Mouse (Mus musculus) left cerebral cortex, postnatal 10 days (tissue): ENCODE measurements around the gene Tuba1b. TPM values are rescaled to one million over a fixed set of nuclear protein-coding genes. Genes with fewer than 3 reads are reported as not detected.
"Not testable (repeated sequence)": the region's sequence is repeated elsewhere in the genome, so short reads cannot be mapped to it uniquely, and the experiment has no call there.

Experiments
- DNase-seq, 2 experiments: peaks; one replicate each; pipeline ENCODE4 v3.0.0; 2021 to 2022; ENCODE audit warnings: low spot score in 2 of 2, mixed read lengths in 1 of 2; ENCODE audit errors: extremely low spot score in 1 of 2
- intact Hi-C: fragments of 180-260 bp; cut with DNase I; formaldehyde crosslinking; loops from one replicate; pipeline ENCODE4 v1.15.1; 2025
- total RNA-seq, 2 experiments: library from RNA; stranded (reverse); gene quantifications; 2 replicates each; pipeline ENCODE4 v1.2.3; 2021

Gene Tuba1b
- total RNA-seq, 2 experiments from 2014 or later: 986 to 1,032 TPM

DNA sequence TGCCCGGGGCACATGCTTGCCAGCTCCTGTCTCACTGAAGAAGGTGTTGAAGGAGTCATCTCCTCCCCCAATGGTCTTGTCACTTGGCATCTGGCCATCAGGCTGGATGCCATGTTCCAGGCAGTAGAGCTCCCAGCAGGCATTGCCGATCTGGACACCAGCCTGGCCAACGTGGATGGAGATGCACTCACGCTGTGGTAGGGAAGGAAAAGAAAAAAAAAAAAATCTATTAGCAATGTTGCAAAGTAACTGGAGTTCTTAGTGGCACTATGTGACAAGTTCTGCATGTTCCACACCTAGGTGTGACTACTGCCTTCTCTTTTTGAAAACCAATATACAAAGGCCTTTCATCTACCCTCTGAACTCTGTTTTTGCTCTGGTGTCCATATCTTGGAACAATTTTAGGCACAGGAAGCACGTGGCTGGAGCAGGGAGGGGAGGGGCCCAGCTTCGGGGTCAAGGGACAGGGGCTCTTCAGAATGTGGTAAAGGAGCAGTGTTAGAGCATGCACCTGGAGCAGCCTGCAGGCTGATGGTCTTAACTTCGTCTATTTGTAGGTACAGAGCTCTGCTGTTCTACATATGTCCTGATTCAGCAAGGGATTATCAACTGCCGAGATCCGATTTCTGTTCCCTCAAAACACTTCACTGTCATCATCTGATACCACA lies 1.2 kb downstream of the Tuba1b start:
- intact Hi-C loops, DNase-seq: not testable (repeated sequence)

DNA sequence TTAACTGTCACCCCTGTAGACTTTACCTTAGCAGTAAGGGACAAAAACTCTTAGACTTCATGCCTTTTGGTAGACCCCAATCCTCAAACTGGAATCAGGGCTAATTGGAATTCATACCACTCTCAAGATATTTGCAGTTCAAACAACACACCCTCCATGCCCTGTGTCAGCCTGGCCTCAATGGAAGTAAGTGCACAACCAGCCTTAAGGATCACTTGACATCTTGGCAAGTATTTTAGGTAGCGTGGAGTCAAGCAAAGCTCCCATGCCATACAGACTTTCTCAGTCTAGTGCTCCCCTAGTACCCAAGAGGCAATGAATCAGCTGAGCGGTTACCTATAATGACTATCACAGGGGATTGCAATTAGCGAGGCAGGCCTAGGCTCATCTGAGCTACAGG lies 3.4 kb downstream of the Tuba1b start:
- no peak for DNase-seq
- intact Hi-C loops: no loop called here

DNA sequence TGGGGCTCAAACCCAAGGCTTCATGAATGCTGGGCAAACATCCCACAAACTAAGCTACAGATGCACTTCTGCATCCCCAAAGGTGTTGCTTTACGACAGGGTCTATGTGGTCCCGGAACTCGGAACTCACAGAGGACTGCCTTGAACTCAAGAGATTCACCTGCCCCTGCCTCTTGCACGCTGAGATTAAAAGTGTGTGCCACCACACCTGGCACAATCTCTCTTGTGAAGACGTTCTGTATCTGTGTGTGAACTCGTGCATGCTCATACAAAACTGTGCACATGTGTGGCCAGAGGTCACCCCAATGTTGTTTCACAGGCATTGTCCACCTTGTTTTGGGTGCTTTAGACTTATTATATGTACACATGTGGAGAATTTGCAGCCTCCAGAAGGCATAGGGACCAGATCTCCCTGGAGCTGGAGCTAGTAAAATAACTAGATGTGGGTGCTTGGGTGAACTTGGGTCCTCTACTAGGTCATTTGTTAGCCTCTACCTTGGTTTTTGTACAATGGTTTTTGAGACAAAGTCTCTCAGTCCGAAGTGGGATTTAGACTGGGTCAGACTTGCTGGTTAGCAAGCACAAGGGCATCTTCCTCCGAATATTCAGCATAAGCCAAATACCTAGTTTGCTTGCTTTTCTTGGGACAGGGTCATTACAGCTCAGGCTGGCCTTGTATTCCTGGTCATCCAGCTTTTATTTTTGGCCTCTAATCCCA lies 4.2 kb downstream of the Tuba1b start:
- intact Hi-C loops: no loop called here
- no peak for DNase-seq

DNA sequence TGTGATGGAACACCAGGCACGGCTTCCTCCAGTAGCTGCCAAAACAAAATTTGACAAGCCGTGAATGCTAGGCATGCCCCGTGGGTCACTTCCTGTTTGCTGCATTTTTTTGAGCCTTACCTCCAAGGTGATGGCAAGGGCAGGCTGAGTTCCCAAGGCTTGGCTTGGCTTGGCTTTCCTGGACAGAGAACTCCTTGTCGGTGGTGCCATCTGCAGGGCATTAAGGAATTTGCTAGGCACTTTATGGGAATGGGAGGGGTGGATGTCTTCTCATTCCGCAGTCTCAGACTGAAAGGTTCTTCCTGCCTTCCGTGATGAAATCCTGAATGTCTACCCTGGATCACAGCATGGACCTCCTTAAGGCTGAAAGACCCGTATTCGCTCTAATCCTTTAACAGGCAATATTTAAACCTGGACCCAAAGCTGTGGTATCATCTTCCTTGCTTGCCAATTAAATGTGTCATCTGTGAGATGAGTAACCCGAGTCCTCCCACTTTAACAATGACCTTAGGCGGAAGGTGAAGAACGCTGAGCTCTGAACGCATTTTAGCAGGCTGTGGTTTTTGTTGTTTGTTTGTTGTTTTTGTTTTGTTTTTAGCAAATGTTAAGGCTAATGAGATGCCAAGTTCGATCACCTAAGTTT lies 5.6 kb downstream of the Tuba1b start:
- intact Hi-C loops: loop anchor here (1.0 to 5.0 kb wide), 2 partner anchors 36 to 51 kb away; no protein-coding TSS in a partner anchor
- DNase-seq: peak; percentile 67 to 76

DNA sequence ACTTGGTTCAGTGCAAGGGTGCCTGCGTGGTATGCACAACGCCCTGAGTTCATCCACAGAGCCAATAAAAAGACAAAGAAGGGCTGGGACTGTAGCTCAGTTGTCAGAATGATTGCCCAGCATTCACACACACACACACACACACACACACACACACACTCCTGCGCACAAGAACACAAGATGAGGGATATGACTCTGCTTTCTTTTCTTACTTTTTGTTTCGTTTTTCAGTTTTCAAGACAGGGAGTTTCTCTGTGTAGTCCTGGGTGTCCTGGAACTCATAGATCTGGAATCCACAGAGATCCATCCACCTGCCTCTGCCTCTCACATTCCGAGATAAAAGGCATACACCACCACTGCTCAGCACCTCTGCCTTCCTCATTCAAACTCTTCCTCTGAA lies 6.8 kb downstream of the Tuba1b start:
- intact Hi-C loops: loop anchor here (5.0 kb wide), 1 partner anchor 50 kb away; no protein-coding TSS in a partner anchor
- DNase-seq: no peak

DNA sequence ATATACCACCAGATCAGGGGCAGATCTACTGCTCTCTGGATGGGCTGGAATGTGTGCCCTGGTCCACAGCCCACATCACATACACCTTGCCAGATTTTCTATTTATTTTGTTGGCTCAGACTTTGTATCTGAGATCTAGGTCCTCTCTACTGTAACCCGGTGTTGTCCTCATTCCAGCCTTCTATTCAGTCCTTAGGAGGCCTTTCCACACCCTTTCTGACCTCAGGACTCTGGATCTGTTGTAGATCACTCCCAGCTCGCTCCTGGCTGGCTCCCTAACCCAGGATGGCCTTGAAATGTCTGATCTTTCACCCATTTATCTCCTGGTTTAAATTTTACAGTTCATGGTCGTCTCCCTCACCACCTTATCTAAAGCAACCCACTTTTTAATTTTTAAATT lies 9.7 kb downstream of the Tuba1b start:
- intact Hi-C loops: loop anchor here (5.0 kb wide), 1 partner anchor 47 kb away; no protein-coding TSS in a partner anchor
- DNase-seq: no peak

DNA sequence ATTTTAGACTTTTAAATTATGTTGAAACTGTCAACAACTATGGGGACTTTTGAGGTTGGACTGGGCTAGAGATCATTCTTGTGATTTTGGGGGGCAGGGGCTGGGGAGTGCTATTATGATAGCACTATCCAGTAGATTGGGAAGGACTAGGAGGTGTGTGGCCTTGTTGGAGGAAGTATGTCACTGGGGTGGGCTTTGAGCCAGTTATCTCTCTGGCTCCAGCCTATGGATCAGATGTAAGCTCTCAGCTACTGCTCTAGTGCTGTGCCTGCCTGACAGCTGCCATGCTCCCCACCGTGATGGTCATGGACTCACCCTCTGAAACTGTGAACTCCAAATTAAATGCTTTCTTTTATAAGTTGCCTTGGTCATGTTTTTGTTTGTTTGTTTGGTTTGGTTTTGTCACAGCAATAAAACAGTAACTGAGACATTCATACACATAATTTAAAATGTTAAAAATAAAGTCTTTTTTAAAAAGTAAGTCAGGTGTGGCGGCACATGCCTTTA lies 11.3 kb downstream of the Tuba1b start:
- intact Hi-C loops: no loop called here
- DNase-seq: no peak

DNA sequence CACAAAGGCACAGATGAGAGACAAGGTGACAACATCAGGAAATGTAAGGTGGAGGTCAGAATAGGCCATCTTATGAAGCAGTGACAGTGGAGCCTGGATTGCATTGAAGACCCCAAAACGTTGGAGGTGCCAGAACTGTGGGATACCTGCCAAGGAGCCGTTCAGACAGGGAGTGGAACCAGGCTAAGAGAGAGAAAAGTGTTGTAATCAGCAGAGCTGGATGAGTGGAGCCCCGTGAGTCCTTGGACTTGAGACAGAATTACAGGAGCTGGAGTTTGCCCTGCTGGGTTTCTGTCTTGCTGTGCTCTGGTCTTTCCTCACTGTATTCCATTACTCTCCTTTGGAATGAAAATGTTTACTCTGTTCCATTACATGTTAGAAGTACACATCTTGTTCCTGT lies 11.8 kb downstream of the Tuba1b start:
- DNase-seq: no peak
- intact Hi-C loops: no loop called here

DNA sequence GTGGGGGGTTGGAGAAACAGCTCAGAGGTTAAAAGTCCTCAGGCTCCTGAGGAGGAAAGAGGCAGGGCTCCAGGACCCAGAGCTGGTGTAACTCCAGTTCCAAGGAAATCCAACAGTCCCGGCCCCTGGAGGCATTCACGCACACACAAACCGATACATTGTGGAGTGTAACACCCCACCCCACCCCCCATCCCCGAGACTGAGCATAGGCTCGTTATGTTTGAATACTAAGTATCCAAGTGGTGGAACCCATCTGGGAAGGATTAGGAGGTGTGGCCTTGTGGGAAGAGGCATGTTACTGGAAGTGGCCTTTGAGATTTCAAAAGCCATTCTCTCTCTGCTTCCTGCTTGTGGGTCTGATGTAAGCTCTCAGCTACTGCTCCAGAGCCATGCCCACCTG lies 12.9 kb downstream of the Tuba1b start:
- intact Hi-C loops: no loop called here
- DNase-seq: no peak

DNA sequence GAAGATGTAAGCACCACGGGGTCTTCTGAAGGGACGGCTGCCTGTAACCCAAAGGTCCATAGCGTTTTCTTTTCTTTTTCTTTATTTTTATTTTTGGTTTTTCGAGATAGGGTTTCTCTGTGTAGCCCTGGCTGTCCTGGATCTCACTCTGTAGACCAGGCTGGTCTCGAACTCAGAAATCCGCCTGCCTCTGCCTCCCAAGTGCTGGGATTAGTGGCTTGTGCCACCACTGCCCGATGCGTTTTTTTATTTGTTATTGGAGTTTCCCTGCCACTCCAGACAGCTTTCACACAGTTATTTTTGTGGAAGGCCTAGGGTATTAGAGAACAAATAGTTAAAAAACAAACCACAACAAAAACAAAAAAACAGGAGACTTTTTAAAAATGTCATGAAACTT lies 15.9 kb downstream of the Tuba1b start:
- intact Hi-C loops, DNase-seq: not testable (repeated sequence)

DNA sequence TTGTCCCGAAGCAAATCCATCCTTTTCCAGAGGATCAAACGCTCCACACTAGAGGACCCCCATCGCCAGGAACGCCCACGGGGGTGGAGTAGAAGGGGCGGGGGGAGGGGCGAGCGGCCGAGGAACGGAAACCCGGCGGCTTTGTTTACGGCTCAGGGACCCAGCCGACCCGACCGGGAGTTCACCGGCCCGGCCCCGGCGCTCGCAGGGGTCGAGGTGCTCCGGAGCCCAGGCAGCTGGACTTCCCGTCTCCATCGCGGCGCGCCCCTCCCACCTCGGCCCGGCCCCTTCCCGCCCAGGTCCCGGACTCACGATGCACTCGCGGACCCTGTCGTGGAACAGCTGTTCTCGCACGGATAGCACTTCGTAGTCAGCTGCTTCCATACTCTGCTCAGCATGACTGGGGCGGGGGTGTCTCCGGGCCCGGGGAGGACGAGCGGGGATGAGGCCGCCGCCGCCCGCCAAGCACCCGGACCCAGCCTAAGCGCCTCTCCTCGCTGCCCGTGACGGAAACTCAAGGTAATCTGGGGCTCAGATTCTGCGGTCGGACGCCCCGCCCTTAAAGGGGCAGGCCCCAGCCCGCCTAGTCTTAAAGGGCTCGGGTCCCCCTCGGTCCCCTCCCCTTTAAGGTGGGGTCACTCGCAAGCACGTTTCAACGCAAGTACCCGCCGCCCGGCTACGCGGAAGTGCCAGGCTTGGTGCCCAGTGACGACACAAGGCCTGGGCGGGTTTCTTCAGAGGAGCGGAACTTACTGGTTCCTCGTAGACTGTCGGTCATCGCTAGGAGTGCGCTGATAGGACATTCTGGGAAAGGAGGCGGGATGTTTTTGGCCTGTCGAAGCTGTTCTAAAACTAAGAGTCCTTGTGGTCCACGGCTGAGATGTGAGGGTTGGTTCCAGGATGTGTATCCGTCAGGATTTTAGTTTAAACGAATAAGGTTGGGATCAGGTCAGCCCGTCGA lies 16.5 kb downstream of the Tuba1b start, which contains the start of gene Lmbr1l:
TSS of gene Lmbr1l (minus strand) at position 694 of the 961 bp plus-strand sequence.
- DNase-seq: peak; percentile 99
- intact Hi-C loops: no loop called here

DNA sequence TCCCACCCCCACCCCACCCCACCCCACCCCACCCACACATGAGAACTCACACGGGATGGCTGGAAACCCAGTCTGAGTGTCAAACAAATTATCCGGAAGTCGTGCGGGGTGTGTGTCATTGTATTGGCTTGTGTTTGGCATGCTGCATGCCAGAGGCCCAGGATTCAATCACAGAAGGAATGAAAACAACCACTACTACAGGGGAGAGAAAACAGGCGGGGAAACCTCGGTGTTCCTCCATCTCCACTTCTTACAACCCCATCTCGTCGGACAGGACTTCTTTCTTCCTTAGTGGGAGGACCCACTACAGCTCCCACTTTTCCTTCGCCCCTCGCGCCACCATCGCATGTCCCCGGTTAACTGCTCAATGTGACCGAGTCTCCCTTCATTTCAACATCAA lies 17.3 kb downstream of the Tuba1b start:
- no peak for DNase-seq
- intact Hi-C loops: no loop called here

DNA sequence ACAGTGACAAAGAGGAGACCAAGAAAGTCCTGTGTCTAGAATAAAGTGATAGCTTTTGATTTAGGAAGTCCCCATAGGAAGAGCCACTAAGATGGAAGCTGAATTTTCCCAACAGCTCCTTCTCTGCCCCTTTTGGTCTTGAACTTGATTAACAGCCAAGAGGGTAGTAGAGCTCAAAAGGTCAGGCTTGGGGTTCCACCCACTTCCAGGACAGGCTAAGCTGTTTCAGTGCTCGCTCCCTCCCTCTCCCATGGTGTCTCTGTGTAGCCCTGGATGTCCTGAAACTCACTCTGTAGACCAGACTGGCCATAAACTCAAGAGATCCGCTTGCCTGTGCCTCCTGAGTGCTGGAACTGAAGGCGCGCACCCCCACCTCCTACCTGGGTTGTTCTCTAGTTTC lies 18.3 kb downstream of the Tuba1b start:
- intact Hi-C loops: no loop called here

DNA sequence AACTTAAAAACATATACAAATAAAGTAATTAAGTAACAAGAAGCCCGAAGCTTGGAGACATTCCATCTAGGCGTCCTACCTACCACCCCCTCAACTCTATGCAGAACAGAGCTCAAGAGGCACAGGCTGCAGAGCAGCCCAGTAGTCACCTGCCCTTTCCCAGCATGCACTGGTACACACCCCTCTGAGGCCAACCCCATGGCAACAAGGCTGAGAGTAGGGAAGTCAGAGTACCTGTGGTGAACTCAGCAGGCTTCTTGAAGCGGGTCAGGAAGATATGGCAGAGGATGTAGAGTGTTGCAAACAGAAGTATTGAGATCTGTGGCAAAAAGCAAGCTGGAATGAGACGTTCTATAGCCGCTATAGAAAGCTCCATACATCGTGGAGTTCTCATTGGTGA lies 19.5 kb downstream of the Tuba1b start:
- intact Hi-C loops: no loop called here
- DNase-seq: no peak

More for the DNA sequence above, 18.3 kb downstream of the Tuba1b start:
- no peak for DNase-seq

DNA sequence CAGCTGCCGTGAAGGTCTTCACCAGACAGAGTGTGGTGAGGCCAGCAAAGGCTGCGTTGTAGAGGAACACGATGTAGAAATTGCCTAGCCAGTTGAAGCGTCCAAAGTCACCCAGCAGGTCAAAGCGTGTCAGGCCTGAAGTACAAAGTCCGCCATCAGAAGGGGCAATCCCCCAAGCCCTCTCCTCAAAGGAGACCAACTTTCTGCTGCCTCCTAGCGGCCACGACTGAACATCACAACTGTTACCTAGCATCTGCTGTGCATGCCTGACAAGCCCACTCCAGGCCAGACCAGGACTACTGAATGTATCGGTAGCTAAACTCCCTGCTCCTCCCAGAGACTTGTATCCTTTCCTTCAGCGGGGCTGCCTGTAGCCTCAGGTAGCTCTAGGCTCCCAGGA lies 29.7 kb downstream of the Tuba1b start:
- peak in 1 of 2 experiments; percentile 50 for DNase-seq
- intact Hi-C loops: no loop called here

DNA sequence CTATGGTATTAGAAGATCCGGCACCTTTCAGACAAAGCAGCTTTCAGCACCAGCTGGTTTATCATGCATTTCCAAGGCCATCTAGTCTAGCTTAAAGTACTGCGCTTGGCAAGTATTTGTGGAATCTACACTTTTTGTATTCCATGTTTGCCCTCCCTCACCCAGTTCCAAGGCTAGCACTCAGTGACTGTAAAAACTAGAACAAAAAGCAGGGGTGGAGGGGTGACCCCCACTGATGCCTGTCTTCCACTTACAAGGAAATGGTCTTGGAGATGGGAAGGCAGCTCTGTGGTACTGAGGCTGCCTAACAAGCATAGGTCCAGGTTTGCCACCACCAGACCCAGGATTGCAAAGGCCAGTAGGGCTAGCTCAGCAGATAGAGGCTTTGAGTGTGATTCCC lies 31.8 kb downstream of the Tuba1b start:
- intact Hi-C loops: no loop called here
- no peak for DNase-seq

DNA sequence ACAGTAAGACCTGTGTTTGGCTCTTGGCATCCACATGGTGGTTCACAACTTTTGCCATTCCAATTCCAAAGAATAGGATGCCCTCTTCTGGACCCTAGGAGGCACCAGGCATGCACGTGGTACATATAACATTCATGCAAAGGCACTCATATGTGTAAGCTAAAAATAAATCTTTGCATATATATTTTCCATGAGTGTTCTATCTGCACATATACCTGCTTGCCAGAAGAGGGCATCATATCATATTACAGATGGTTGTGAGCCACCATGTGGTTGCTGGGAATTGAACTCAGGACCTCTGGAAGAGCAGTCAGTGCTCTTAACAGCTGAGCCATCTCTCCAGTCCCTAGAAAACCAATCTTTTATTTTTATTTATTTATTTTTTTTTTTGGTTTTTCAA lies 32.8 kb downstream of the Tuba1b start:
- intact Hi-C loops: no loop called here

DNA sequence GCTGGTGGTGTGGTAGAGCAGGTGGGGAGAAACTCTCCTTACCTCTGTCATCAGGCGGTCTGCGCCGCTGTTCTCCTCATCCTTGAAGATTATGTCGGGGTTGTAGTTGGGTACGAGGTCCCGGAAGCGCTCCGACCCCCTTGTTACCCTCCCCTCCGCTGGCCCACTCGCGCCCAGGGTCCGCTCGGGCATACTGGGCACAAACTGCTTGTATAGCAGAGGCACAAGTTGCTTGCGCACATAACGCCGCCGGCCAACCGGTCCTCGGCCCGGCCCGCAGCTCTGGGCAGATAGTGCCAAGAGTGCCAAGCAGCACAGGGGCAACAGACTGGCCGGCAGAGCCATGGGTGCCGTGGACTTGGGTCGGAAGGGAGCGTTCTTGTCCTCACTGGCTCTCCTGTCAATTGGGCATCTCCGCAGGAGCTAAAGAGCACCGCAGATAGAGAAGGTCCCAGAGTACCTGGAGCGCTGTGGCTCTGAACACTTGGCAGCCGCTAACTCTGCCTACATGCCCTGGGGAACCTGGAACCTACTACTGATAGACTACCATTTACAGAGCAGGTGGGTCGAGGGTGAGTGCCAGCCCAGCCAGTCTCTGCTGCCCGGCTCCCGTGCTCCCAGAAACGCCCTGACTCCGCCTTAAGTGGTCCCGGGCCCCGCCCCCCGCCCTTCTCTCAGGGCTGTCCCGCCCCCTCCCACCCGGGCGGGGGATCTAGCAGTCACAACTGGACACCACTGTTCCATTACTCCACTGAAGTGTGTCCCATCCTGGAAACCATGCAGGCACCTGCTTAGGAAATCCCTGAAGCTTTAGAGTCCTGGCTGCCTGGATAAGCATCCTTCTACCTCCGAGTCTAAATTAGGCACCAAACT lies 36.2 kb downstream of the Tuba1b start, which contains the start of gene Dhh:
TSS of gene Dhh (minus strand) at position 613 of the 873 bp plus-strand sequence.
- DNase-seq: no peak
- intact Hi-C loops: no loop called here

More for the DNA sequence above, 32.8 kb downstream of the Tuba1b start:
- no peak for DNase-seq
